Mouse (Mus musculus) embryonic stem cell, embryonic (primary cell): ENCODE measurements around the gene Axl.

Source experiments
- CTCF ChIA-PET, 4 experiments: fragments of 300-600 bp in 2 of 4; fragments of 350-600 bp in 2 of 4; sonication (Branson Sonifier 250); formaldehyde crosslinking; loops; one replicate each; lab custom pipeline; 2022; ENCODE audit warnings: inconsistent platforms in 2 of 4; lab: Charles Lee
- POLR2A ChIA-PET, 4 experiments: fragments of 300-600 bp in 2 of 4; fragments of 350-600 bp in 2 of 4; sonication (Branson Sonifier 250); formaldehyde crosslinking; loops; one replicate each; lab custom pipeline; 2022; ENCODE audit warnings: antibody characterized with exemption in 4 of 4, inconsistent platforms in 1 of 4; lab: Charles Lee

The Axl gene

GRCm38 (mm10) chr7:25803460-25803859, 15.0 kb upstream of the Axl start:
- ChIA-PET POLR2A (interaction anchor here in 2 of 4 experiments (1.4 to 3.0 kb wide), 4 partner anchors 13 to 48 kb away, joined by 3 to 17 read pairs (median 8); partner anchors contain the start of genes Cyp2s1 (in 2 of the 2) and Hnrnpul1 (in 1 of the 2)), CTCF (interaction anchor here in 3 of 4 experiments (0.5 to 3.4 kb wide), 5 partner anchors 11 to 67 kb away, joined by 3 to 28 read pairs (median 4); partner anchors contain the start of genes Cyp2s1 (in 1 of the 3) and Hnrnpul1 (in 1 of the 3))

GRCm38 (mm10) chr7:25802241-25803125, 14.0 kb upstream of the Axl start:
- ChIA-PET POLR2A (interaction anchor here in 3 of 4 experiments (0.8 to 3.0 kb wide), 7 partner anchors 9 to 53 kb away, joined by 3 to 17 read pairs (median 4); partner anchors contain the start of genes Cyp2s1 (in 2 of the 3) and Hnrnpul1 (in 1 of the 3)), CTCF (interaction anchor here in 3 of 4 experiments (0.6 to 1.2 kb wide), 4 partner anchors 9 to 99 kb away, joined by 3 to 6 read pairs (median 4); no protein-coding TSS in a partner anchor)

GRCm38 (mm10) chr7:25801031-25801430, 12.5 kb upstream of the Axl start:
- POLR2A ChIA-PET, result interaction anchor here in 1 of 4 experiments (0.6 kb wide), 1 partner anchor 63 kb away, joined by 4 read pairs; no protein-coding TSS in a partner anchor
- CTCF ChIA-PET, result no interaction called here

GRCm38 (mm10) chr7:25799369-25799768, 10.9 kb upstream of the Axl start:
- CTCF ChIA-PET, result interaction anchor here in 1 of 4 experiments (0.7 kb wide), 1 partner anchor 11 kb away, joined by 4 read pairs; no protein-coding TSS in a partner anchor
- POLR2A ChIA-PET, result no interaction called here

GRCm38 (mm10) chr7:25798540-25798939, 10.0 kb upstream of the Axl start:
- ChIA-PET CTCF (no interaction called here), POLR2A (no interaction called here)

GRCm38 (mm10) chr7:25794775-25795174, 6.3 kb upstream of the Axl start:
- ChIA-PET CTCF (interaction anchor here in 2 of 4 experiments (0.5 to 0.8 kb wide), 5 partner anchors 15 to 152 kb away, joined by 3 to 4 read pairs (median 3); no protein-coding TSS in a partner anchor), POLR2A (interaction anchor here in 3 of 4 experiments (0.7 to 2.5 kb wide), 8 partner anchors 22 to 175 kb away, joined by 3 to 10 read pairs (median 3); partner anchors contain the start of genes Hnrnpul1 (in 2 of the 3) and Cyp2s1 (in 1 of the 3))

GRCm38 (mm10) chr7:25793679-25794078, 5.2 kb upstream of the Axl start:
- POLR2A ChIA-PET, result interaction anchor here in 3 of 4 experiments (0.5 to 2.5 kb wide), 5 partner anchors 38 to 616 kb away, joined by 3 to 10 read pairs (median 4); partner anchors contain the start of gene Hnrnpul1 (in 1 of the 3)
- CTCF ChIA-PET, result interaction anchor here (0.5 to 1.4 kb wide), 13 partner anchors 8 to 1518 kb away, joined by 3 to 11 read pairs (median 4); partner anchors contain the start of genes Hnrnpul1 (in 2 of the 4) and Cyp2s1 (in 1 of the 4)

- ChIA-PET CTCF (interaction anchor here (0.5 to 1.4 kb wide), 13 partner anchors 9 to 1519 kb away, joined by 3 to 11 read pairs (median 4); partner anchors contain the start of genes Hnrnpul1 (in 2 of the 4) and Cyp2s1 (in 1 of the 4)), POLR2A (interaction anchor here (0.5 to 2.5 kb wide), 6 partner anchors 37 to 615 kb away, joined by 3 to 10 read pairs (median 4); partner anchors contain the start of gene Hnrnpul1 (in 1 of the 4))
Measured at GRCm38 (mm10) chr7:25792966-25793365, 4.5 kb upstream of the Axl start.

GRCm38 (mm10) chr7:25790615-25791014, 2.1 kb upstream of the Axl start:
- ChIA-PET CTCF (interaction anchor here in 1 of 4 experiments (1.0 kb wide), 1 partner anchor 35 kb away, joined by 3 read pairs; no protein-coding TSS in a partner anchor), POLR2A (interaction anchor here in 2 of 4 experiments (1.3 to 1.4 kb wide), 2 partner anchors 35 to 62 kb away, joined by 3 to 7 read pairs; no protein-coding TSS in a partner anchor)

- POLR2A ChIA-PET, result interaction anchor here in 3 of 4 experiments (0.9 to 1.8 kb wide), 4 partner anchors 28 to 35 kb away, joined by 3 to 6 read pairs (median 4); partner anchors contain the start of genes Cyp2s1 (in 1 of the 3) and Hnrnpul1 (in 1 of the 3)
- CTCF ChIA-PET, result interaction anchor here in 3 of 4 experiments (0.6 to 0.7 kb wide), 5 partner anchors 10 to 772 kb away, joined by 3 to 5 read pairs (median 4); no protein-coding TSS in a partner anchor
Measured at GRCm38 (mm10) chr7:25789129-25789440, 580 bp upstream of the Axl start.

- ChIA-PET CTCF (interaction anchor here in 1 of 4 experiments (0.6 to 0.9 kb wide), 2 partner anchors 33 to 67 kb away, joined by 3 to 5 read pairs; partner anchors contain the start of gene Hnrnpul1), POLR2A (interaction anchor here in 3 of 4 experiments (0.7 to 1.8 kb wide), 6 partner anchors 22 to 150 kb away, joined by 3 to 4 read pairs (median 4); partner anchors contain the start of gene Cyp2s1 (in 1 of the 3))
Measured at GRCm38 (mm10) chr7:25787456-25788219, 867 bp downstream of the Axl start.

GRCm38 (mm10) chr7:25786974-25787373, 1.5 kb downstream of the Axl start:
- POLR2A ChIA-PET, result no interaction called here
- CTCF ChIA-PET, result interaction anchor here in 1 of 4 experiments (0.5 to 0.6 kb wide), 2 partner anchors 33 to 1504 kb away, joined by 3 to 8 read pairs; partner anchors contain the start of gene Hnrnpul1

- ChIA-PET POLR2A (no interaction called here), CTCF (no interaction called here)
Measured at GRCm38 (mm10) chr7:25785752-25786151, 2.8 kb downstream of the Axl start.

- POLR2A ChIA-PET, result interaction anchor here in 1 of 4 experiments (0.6 kb wide), 1 partner anchor 813 kb away, joined by 5 read pairs; the partner anchor contains the start of gene Rabac1
- CTCF ChIA-PET, result interaction anchor here in 1 of 4 experiments (0.6 kb wide), 1 partner anchor 15 kb away, joined by 3 read pairs; no protein-coding TSS in a partner anchor
Measured at GRCm38 (mm10) chr7:25784808-25785207, 3.7 kb downstream of the Axl start.

- CTCF ChIA-PET, result interaction anchor here in 1 of 4 experiments (0.6 kb wide), 1 partner anchor 97 kb away, joined by 3 read pairs; no protein-coding TSS in a partner anchor
- POLR2A ChIA-PET, result interaction anchor here in 1 of 4 experiments (0.6 kb wide), 1 partner anchor 881 kb away, joined by 4 read pairs; the partner anchor contains the start of gene Arhgef1
Measured at GRCm38 (mm10) chr7:25783746-25784145, 4.8 kb downstream of the Axl start.

- POLR2A ChIA-PET, result interaction anchor here in 2 of 4 experiments (0.6 to 1.0 kb wide), 2 partner anchors 102 to 125 kb away, joined by 3 read pairs; partner anchors contain the start of gene B9d2 (in 1 of the 2)
Measured at GRCm38 (mm10) chr7:25782744-25783143, 5.8 kb downstream of the Axl start.

More at GRCm38 (mm10) chr7:25782744-25783143, 5.8 kb downstream of the Axl start:
- CTCF ChIA-PET, result no interaction called here
